Mouse (Mus musculus) midbrain, embryonic 13.5 days (tissue): ENCODE results near the gene Mrtfb. TPM values are rescaled to one million over a fixed set of nuclear protein-coding genes. Genes with fewer than 3 reads are reported as not detected.
"Not testable (repeated sequence)": the region's sequence is repeated elsewhere in the genome, so short reads cannot be mapped to it uniquely, and the experiment has no call there.

ENCODE experiments used
- ATAC-seq: fragments of 200-750 bp; cut with Nextera tagmentation; 2 replicates; pipeline ENCODE4 v1.8.0; 2017; ENCODE audit warnings: mild to moderate bottlenecking, moderate TSS enrichment, moderate library complexity
- H3K27ac ChIP-seq: fragments of 300-500 bp; sonication (generic); 2 replicates; pipeline ENCODE4 v1.5.1; 2015; ENCODE audit warnings: inconsistent platforms, mild to moderate bottlenecking, moderate library complexity
- H3K27me3 ChIP-seq: fragments of 300-500 bp; sonication (generic); 2 replicates; pipeline ENCODE4 v1.6.1; 2015; ENCODE audit warnings: mild to moderate bottlenecking, inconsistent platforms
- H3K36me3 ChIP-seq: fragments of 300-500 bp; sonication (generic); 2 replicates; pipeline ENCODE4 v1.6.1; 2015; ENCODE audit warnings: mild to moderate bottlenecking, inconsistent platforms
- H3K4me1 ChIP-seq: fragments of 300-500 bp; sonication (generic); replicated peaks from 2 replicates; pipeline ENCODE4 v1.6.1; 2015; ENCODE audit warnings: inconsistent platforms
- H3K4me2 ChIP-seq: fragments of 300-500 bp; sonication (generic); replicated peaks from 2 replicates; pipeline ENCODE4 v1.6.1; 2015; ENCODE audit warnings: moderate library complexity, mild to moderate bottlenecking, inconsistent platforms
- H3K4me3 ChIP-seq: fragments of 300-500 bp; sonication (generic); replicated peaks from 2 replicates; pipeline ENCODE4 v1.5.1; 2015; ENCODE audit warnings: mild to moderate bottlenecking, inconsistent platforms
- H3K9ac ChIP-seq: fragments of 300-500 bp; sonication (generic); replicated peaks from 2 replicates; pipeline ENCODE4 v1.6.1; 2015; ENCODE audit warnings: mild to moderate bottlenecking, inconsistent platforms
- H3K9me3 ChIP-seq: fragments of 300-500 bp; sonication (generic); 2 replicates; pipeline ENCODE4 v1.6.1; 2016; ENCODE audit warnings: mild to moderate bottlenecking, inconsistent platforms
- WGBS: fragments of 180-500 bp; shearing (Covaris S2); methylation state at CpG from one replicate; pipeline ENCODE4 v1.1.7; 2015; 5-methylcytosine and 5-hydroxymethylcytosine counted together
- polyA plus RNA-seq: library from polyadenylated mRNA; unstranded; fragments of >200 nt; fragmentation: Nextera tagmentation; extraction: Ambion mirVana; gene quantifications from 2 replicates; pipeline ENCODE4 v1.2.1, GENCODE M21; 2015

Gene Mrtfb
- polyA plus RNA-seq, 1 experiment from 2014 or later, result 12.6 TPM

DNA sequence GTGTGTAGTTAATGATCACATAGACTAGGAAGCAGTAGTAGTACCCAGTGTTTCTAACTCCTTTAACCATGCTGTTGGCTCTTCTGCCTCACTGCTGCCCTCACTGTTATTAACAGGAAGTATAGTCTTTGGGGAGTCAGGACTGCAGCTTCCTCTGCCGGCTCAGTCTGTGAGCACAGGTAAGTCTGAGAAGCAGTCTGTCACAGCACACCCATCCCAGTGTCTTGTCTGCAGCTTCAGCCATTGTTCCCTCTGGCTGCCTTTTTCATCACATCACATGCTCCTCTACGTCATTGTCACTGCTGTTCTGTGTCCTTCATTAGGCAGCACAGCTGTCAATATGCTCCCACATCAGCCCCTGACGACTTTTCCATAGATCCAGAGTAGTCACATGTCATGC is 75.6 kb downstream of the Mrtfb start:
- peak; percentile 63; the same call in 1 of the 2 replicates for ATAC-seq
- WGBS, result 58% methylated on average over 3 of the region's 3 CpGs
- Histone ChIP-seq H3K9ac (no peak overlapping the region), H3K4me1 (no peaks in the 10 kb centered on the region), H3K27ac (no peak overlapping the region), H3K27me3 (no peaks in the 10 kb centered on the region), H3K4me2 (no peak overlapping the region), H3K36me3 (no peaks in the 10 kb centered on the region), H3K9me3 (no peaks in the 10 kb centered on the region), H3K4me3 (no peak overlapping the region)

- no peak overlapping the region for H3K9ac ChIP-seq
- no peak for ATAC-seq
- H3K9me3 ChIP-seq, result no peaks in the 10 kb centered on the region
- H3K4me2 ChIP-seq, result no peak overlapping the region
- no peaks in the 10 kb centered on the region for H3K36me3 ChIP-seq
- 92% methylated on average over 2 of the region's 2 CpGs for WGBS
- no peaks in the 10 kb centered on the region for H3K4me1 ChIP-seq
- no peak overlapping the region for H3K4me3 ChIP-seq
- H3K27ac ChIP-seq, result no peak overlapping the region
- H3K27me3 ChIP-seq, result no peaks in the 10 kb centered on the region
Observed at GRCm38 (mm10) chr16:13332536-13332935, 76.3 kb downstream of the Mrtfb start.

DNA sequence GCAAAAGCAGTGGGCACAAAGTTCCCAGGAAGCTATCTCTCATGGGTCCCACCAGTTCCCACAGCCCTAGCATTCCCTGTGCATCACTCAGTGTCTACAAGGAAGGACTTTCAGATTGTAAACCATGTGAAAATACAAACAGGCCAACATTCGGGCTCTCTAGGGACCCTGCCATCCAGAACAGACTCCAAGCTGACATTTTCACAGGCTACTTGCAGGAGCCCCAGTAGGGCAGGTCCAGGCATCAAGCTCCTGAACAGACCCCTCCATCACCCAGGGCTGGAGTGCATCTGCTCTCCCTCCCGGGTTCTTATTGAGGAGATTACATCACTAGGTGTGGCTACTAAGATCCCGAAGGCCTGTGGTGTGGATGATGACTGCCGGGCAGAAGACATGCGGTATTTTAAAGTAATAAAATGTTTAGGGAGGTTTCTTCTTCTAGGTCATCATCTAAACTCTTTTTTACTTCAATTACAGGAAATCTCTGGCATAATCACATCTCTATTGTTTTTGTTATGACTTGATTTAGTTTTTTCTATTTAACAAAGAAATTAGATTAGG is 77.6 kb downstream of the Mrtfb start:
- 84% methylated on average over 5 of the region's 5 CpGs for WGBS
- Histone ChIP-seq H3K9ac (no peak overlapping the region), H3K4me1 (no peaks in the 10 kb centered on the region), H3K4me2 (no peak overlapping the region), H3K36me3 (no peaks in the 10 kb centered on the region), H3K4me3 (no peak overlapping the region), H3K9me3 (no peaks in the 10 kb centered on the region), H3K27me3 (no peaks in the 10 kb centered on the region), H3K27ac (no peak overlapping the region)
- no peak for ATAC-seq

DNA sequence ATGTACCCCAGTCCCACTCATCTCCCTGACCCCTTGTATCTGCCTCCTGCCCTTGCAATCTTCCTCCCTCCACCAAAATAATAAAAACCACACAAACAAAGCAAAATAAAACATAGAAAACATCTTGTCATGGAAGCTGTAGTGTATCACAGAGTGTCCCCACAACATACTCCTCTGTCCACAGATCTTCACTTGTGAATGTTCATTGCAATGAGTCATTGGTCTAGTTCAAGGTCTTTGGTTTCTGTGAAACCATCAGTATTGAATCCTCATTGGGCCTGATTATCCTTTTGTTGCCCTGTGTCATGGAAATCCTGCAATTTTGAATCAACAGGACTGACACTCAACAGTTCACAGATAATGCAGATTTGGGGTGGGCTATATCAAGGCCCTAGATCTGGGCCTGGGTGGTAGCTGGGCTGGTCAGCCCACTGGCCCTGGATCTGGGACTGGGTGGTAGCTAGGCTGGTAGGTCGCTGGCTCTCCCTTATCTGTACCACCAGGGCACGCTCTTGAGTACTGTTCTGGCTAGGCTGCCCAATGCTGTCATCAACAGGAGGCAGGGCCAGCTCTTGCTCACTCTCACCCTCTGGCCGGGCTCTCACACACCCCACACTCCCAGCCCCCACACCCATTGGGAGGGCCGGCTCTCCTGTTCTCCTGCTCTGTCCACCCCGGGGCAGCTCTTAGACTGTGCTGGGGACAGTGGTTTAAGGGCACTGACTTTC is 80.4 kb downstream of the Mrtfb start:
- WGBS, result 76% methylated on average over 5 of the region's 5 CpGs
- Histone ChIP-seq H3K9me3 (no peaks in the 10 kb centered on the region), H3K4me2 (no peak overlapping the region), H3K27me3 (no peaks in the 10 kb centered on the region), H3K4me1 (no peaks in the 10 kb centered on the region), H3K36me3 (no peaks in the 10 kb centered on the region), H3K27ac (no peak overlapping the region), H3K4me3 (no peak overlapping the region), H3K9ac (no peak overlapping the region)
- peak; percentile 58; the same call in 1 of the 2 replicates for ATAC-seq

- no peak overlapping the region for H3K9ac ChIP-seq
- no peak for ATAC-seq
- H3K4me2 ChIP-seq, result no peak overlapping the region
- H3K36me3 ChIP-seq, result no peaks in the 10 kb centered on the region
- no peak overlapping the region for H3K4me3 ChIP-seq
- no peaks in the 10 kb centered on the region for H3K27me3 ChIP-seq
- H3K27ac ChIP-seq, result no peak overlapping the region
- no peaks in the 10 kb centered on the region for H3K4me1 ChIP-seq
- no peaks in the 10 kb centered on the region for H3K9me3 ChIP-seq
- 83% methylated on average over 4 of the region's 4 CpGs for WGBS
Observed at GRCm38 (mm10) chr16:13338094-13338493, 81.8 kb downstream of the Mrtfb start.

GRCm38 (mm10) chr16:13339433-13339832 is 83.2 kb downstream of the Mrtfb start:
- no peaks in the 10 kb centered on the region for H3K4me1 ChIP-seq
- no peak overlapping the region for H3K9ac ChIP-seq
- H3K4me3 ChIP-seq, result no peak overlapping the region
- H3K27me3 ChIP-seq, result no peaks in the 10 kb centered on the region
- H3K4me2 ChIP-seq, result no peak overlapping the region
- ATAC-seq, result no peak
- no peak overlapping the region for H3K27ac ChIP-seq
- no peaks in the 10 kb centered on the region for H3K36me3 ChIP-seq
- WGBS, result 92% methylated on average over 6 of the region's 6 CpGs
- no peaks in the 10 kb centered on the region for H3K9me3 ChIP-seq

DNA sequence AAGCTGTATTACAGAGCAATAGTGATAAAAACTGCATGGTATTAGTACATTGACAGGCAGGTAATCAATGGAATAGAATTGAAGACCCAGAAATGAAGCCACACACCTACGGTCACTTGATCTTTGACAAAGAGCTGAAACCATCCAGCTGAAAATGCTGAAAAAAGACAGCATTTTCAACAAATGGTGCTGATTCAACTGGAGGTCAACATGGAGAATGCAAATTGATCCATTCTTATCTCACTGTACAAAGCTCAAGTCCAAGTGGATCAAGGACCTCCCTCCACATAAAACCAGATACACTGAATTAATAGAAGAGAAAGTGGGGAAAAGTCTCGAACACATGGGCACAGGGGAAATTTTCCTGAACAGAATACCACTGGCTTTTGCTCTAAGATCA is 89.5 kb downstream of the Mrtfb start:
- H3K36me3 ChIP-seq, H3K27ac ChIP-seq, H3K4me2 ChIP-seq, H3K27me3 ChIP-seq, H3K4me1 ChIP-seq, H3K9me3 ChIP-seq, H3K4me3 ChIP-seq, H3K9ac ChIP-seq, ATAC-seq: not testable (repeated sequence)
- 92% methylated on average over 2 of the region's 2 CpGs for WGBS

DNA sequence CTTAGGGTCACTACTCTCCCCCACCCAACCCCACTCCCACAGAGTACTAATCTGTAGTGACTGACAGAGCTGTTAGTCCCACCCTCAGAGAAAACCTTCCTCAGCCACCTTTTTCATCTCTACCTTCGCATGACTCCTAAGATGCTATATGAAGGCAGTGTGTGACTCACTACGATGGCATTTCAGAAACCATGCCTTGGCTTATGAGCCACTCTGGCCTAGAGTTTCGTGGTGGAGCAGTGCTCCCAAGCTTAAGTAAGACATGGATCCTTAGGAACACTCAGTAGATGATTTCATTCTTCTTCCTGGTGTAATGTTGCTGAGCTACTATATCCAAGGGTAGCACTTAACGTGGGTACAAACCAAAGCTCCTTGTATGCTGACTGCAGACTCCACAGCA is 94.4 kb downstream of the Mrtfb start:
- H3K4me1 ChIP-seq, result peaks cover 9% of the 10 kb centered on the region; the same call in 1 of the 2 replicates
- no peak overlapping the region for H3K4me3 ChIP-seq
- H3K4me2 ChIP-seq, result no peak overlapping the region
- H3K27ac ChIP-seq, result no peak overlapping the region
- H3K9me3 ChIP-seq, result no peaks in the 10 kb centered on the region
- no peaks in the 10 kb centered on the region for H3K36me3 ChIP-seq
- ATAC-seq, result no peak
- 96% methylated on average over 4 of the region's 4 CpGs for WGBS
- no peak overlapping the region for H3K9ac ChIP-seq
- no peaks in the 10 kb centered on the region for H3K27me3 ChIP-seq

GRCm38 (mm10) chr16:13351268-13351667 is 95.0 kb downstream of the Mrtfb start:
- no peaks in the 10 kb centered on the region for H3K36me3 ChIP-seq
- ATAC-seq, result no peak
- H3K27ac ChIP-seq, result no peak overlapping the region
- H3K4me1 ChIP-seq, result peaks cover 9% of the 10 kb centered on the region; the same call in 1 of the 2 replicates
- no peak overlapping the region for H3K4me2 ChIP-seq
- no peaks in the 10 kb centered on the region for H3K27me3 ChIP-seq
- H3K9ac ChIP-seq, result no peak overlapping the region
- no peak overlapping the region for H3K4me3 ChIP-seq
- H3K9me3 ChIP-seq, result no peaks in the 10 kb centered on the region

GRCm38 (mm10) chr16:13353927-13354326 is 97.6 kb downstream of the Mrtfb start:
- no peaks in the 10 kb centered on the region for H3K27me3 ChIP-seq
- H3K9ac ChIP-seq, result no peak overlapping the region
- H3K9me3 ChIP-seq, result no peaks in the 10 kb centered on the region
- 47% methylated on average over 4 of the region's 4 CpGs for WGBS
- H3K4me3 ChIP-seq, result no peak overlapping the region
- no peaks in the 10 kb centered on the region for H3K36me3 ChIP-seq
- no peak overlapping the region for H3K4me2 ChIP-seq
- peaks cover 26% of the 10 kb centered on the region for H3K4me1 ChIP-seq
- ATAC-seq, result no peak
- no peak overlapping the region for H3K27ac ChIP-seq

DNA sequence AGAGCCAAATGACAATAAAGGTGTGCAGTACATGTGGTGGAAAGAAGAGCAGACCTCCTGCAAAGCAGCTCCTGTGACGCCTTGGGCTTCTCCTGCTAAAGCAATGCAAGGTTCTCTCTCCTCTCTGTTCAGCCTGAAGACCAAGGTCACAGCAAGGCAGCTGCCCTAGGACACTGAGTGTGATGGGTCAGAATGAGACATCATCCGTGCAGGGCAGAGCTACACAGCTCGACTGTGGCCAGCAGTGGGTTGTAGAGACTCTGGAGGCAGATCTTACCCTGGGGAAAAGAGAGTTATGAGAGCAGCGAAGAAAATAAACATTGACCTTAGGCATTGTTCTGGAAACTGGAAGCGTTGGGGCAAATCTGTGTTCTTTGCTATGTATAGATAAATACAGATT is 98.2 kb downstream of the Mrtfb start:
- Histone ChIP-seq H3K27ac (no peak overlapping the region), H3K9ac (no peak overlapping the region), H3K4me1 (peaks cover 30% of the 10 kb centered on the region), H3K27me3 (no peaks in the 10 kb centered on the region), H3K4me2 (no peak overlapping the region), H3K36me3 (no peaks in the 10 kb centered on the region), H3K9me3 (no peaks in the 10 kb centered on the region), H3K4me3 (no peak overlapping the region)
- no peak for ATAC-seq
- WGBS, result 67% methylated on average over 5 of the region's 5 CpGs

DNA sequence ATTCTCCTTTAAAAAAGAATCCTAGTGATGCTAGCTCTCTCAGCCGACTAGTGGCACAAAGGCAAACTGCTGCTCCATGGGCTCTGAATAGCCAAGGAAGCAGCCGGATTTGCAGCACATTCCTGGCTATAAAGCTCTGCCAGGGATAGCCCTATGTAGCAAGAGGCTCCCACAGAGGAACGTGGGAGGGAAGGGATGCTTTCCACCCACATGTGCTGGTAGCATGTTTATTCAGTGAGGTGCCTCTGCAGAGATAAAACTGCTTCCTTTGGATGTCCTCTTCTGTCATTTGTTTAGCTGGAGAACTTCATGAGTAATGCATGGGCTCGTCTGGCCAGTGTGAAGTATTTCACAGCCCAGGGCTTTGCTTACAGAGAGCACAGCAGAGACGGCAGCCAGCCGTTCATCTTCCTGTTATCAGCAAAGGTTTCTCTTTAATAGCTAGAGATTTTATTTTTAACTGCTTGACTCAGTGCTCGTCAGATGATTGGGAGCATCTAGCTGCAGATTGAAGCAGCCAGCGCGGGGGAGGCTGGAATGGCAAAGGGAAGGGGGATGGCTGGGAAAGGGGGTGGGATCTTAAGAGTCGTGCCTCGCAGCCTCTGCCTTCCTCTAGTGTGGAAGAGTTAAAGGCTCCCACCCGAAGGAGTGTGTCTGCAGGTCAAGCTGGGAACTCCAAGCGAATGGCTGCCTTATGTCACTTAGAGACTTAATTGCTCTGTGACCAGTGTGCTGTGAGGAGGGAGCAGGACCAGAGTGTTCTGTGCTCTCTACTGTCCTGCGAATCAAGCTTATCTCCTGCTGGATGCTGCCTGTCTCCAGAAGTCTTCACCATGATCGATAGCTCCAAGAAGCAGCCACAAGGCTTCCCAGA is 101.8 kb downstream of the Mrtfb start:
- H3K4me2 ChIP-seq, result peak overlapping the region; percentile 56
- H3K27me3 ChIP-seq, result no peaks in the 10 kb centered on the region
- H3K9ac ChIP-seq, result peak overlapping the region; percentile 61
- H3K36me3 ChIP-seq, result no peaks in the 10 kb centered on the region
- ATAC-seq, result peak; percentile 86
- 24% methylated on average over 15 of the region's 15 CpGs for WGBS
- peaks cover 32% of the 10 kb centered on the region for H3K4me1 ChIP-seq
- H3K9me3 ChIP-seq, result no peaks in the 10 kb centered on the region
- peak overlapping the region; percentile 78 for H3K27ac ChIP-seq
- peak overlapping the region; percentile 33 for H3K4me3 ChIP-seq
